Mouse (Mus musculus) C2C12 (cell line): ENCODE measurements around the gene Ap4b1.

Source experiments
- CTCF ChIP-seq: IDR thresholded peaks from one replicate; pipeline ENCODE4 v1.5.1; 2011; ENCODE audit not compliant: control insufficient read depth, insufficient read depth, insufficient read length
- USF1 ChIP-seq: IDR thresholded peaks from one replicate; pipeline ENCODE4 v1.6.1; 2011; ENCODE audit warnings: low read depth, mild to moderate bottlenecking, control low read depth, moderate library complexity

DNA sequence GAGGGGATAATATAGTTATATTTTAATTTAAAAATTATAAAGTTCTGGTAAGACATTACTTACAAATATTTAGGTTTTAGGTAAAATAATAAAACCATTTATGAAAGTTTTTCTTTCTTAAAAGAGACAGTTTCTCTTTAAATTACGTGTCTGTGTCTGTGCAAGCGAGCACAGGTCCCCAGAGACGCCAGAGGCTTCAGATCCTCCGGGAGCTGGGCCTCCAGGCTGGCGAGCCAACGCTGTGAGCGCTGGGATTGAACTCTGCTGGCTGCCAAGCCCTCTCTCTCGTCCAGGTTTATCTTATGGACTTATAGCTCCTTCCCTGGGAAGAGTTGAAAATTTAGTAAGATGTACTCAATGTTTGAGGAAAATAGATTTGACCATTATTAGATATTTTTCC, 44.5 kb downstream of the Ap4b1 start:
- TF ChIP-seq CTCF (no peak), USF1 (no peak)
